Mouse (Mus musculus) cerebellum, adult 8-10 months (tissue): ENCODE measurements at regions not wholly inside any gene's neighbourhood (a gene's known extent, or its start where the extent isn't known, plus 50 kb on each side); places are given as distances from the start of the nearest gene placed in this dataset.

ENCODE experiments used
- DNase-seq: peaks from one replicate; pipeline ENCODE4 v3.0.0; 2022

GRCm38 (mm10) chr8:10931266-10931665, 77.0 kb downstream of the Irs2 start:
- no peak for DNase-seq

- DNase-seq, result no peak
Observed at GRCm38 (mm10) chr8:10928836-10929235, 79.4 kb downstream of the Irs2 start.

- DNase-seq, result no peak
Observed at GRCm38 (mm10) chr8:10928342-10928794, 79.9 kb downstream of the Irs2 start.

GRCm38 (mm10) chr8:10927187-10927586, 81.1 kb downstream of the Irs2 start:
- DNase-seq, result no peak

GRCm38 (mm10) chr8:10926518-10926915, 81.7 kb downstream of the Irs2 start:
- DNase-seq, result no peak

- DNase-seq, result no peak
Observed at GRCm38 (mm10) chr8:10925582-10926517, 82.4 kb downstream of the Irs2 start.

GRCm38 (mm10) chr8:10924526-10925199, 83.6 kb downstream of the Irs2 start:
- DNase-seq, result no peak

- no peak for DNase-seq
Observed at GRCm38 (mm10) chr8:10924001-10924490, 84.2 kb downstream of the Irs2 start.

GRCm38 (mm10) chr8:10923071-10924000, 84.9 kb downstream of the Irs2 start:
- DNase-seq, result no peak

- DNase-seq, result no peak
Observed at GRCm38 (mm10) chr8:10922209-10923030, 85.8 kb downstream of the Irs2 start.

GRCm38 (mm10) chr8:10921439-10922191, 86.6 kb downstream of the Irs2 start:
- no peak for DNase-seq

- DNase-seq, result no peak
Observed at GRCm38 (mm10) chr8:10919620-10920019, 88.6 kb downstream of the Irs2 start.

GRCm38 (mm10) chr8:10918403-10919035, 89.7 kb downstream of the Irs2 start:
- DNase-seq, result no peak

GRCm38 (mm10) chr8:10914616-10915015, 93.6 kb downstream of the Irs2 start:
- no peak for DNase-seq

GRCm38 (mm10) chr8:10912436-10912835, 95.8 kb downstream of the Irs2 start:
- DNase-seq, result no peak

- no peak for DNase-seq
Observed at GRCm38 (mm10) chr8:10911371-10911770, 96.9 kb downstream of the Irs2 start.

GRCm38 (mm10) chr8:10910954-10911353, 97.3 kb downstream of the Irs2 start:
- DNase-seq, result no peak

GRCm38 (mm10) chr8:10910244-10910872, 97.9 kb downstream of the Irs2 start:
- no peak for DNase-seq

- no peak for DNase-seq
Observed at GRCm38 (mm10) chr8:10909155-10909554, 99.1 kb downstream of the Irs2 start.

GRCm38 (mm10) chr8:10906353-10906752, 101.9 kb downstream of the Irs2 start:
- no peak for DNase-seq
